Mouse (Mus musculus): Measurements from ENCODE around the gene Tmsb4x.

- TF ChIP-seq CTCF (IDR thresholded peaks at IDR 0.05; ENCODE audit: low read depth, low read length) (no peak), POLR2A (IDR thresholded peaks at IDR 0.05; ENCODE audit: borderline replicate concordance, low read depth, low read length) (no peak)
Measured at GRCm38 (mm10) chrX:167226570-167226969, 17.5 kb upstream of the Tmsb4x start.

Measured in bone marrow macrophage, adult 2 months (primary cell).